Mouse (Mus musculus): ENCODE results near the gene Treml4.

DNA sequence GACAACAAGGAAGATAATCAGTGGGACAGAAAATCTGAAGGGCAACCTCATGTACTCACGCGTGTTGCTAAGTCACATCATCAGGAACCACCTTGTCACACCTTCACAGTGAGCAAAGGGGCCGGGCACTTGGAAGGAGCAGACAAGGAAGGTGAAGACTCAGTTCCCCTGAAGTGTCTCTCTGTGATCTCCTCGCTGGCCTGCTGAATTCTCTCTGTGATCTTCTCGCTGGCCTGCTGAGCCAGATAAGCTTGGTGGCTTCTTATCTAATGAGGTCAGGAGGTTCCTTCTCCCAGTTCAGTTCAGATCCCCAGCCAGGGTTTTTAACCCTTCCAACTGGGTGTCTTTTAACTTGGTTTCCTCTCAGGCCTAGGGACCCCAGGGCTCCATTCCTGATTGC, 8.1 kb downstream of the Treml4 start:
- TF ChIP-seq CTCF (IDR thresholded peaks at IDR 0.05; ENCODE audit: control insufficient read depth, insufficient read depth, insufficient read length) (no peak), MYOG (IDR thresholded peaks at IDR 0.05; ENCODE audit: control insufficient read depth, extremely low read depth, insufficient read length) (no peak), MYOD1 (IDR thresholded peaks at IDR 0.05; ENCODE audit: control insufficient read depth, insufficient read length, low read depth) (no peak), MAX (IDR thresholded peaks at IDR 0.05) (no peak)
